Comparison of ENCODE assay signal across 28 mouse cellular contexts in genomic region chr12:14063276-14063675, GRCm38 (mm10).
"Had no signal": no experiment of that assay in that cellular context is flagged by ENCODE, and none has a peak within 500 bp of the region (broad histone marks: within the 10 kb centered on the region; RNA-seq: fewer than 3 reads in every experiment).

No protein-coding gene starts in this region.

- H3K27me3 ChIP-seq: limb, embryonic 12.5 days; limb, embryonic 13.5 days; limb, embryonic 15.5 days; liver, embryonic 12.5 days; liver, embryonic 13.5 days; liver, embryonic 15.5 days; lung, embryonic 15.5 days; megakaryocyte, embryonic 14.5 days; midbrain, embryonic 12.5 days; midbrain, embryonic 13.5 days; midbrain, embryonic 15.5 days; neural tube, embryonic 12.5 days had no signal

- H3K4me1 ChIP-seq: limb, embryonic 10.5 days; limb, embryonic 12.5 days; limb, embryonic 13.5 days; limb, embryonic 15.5 days; liver, embryonic 12.5 days; liver, embryonic 13.5 days; liver, embryonic 15.5 days; megakaryocyte, embryonic 14.5 days; midbrain, embryonic 10.5 days; midbrain, embryonic 12.5 days; midbrain, embryonic 13.5 days; midbrain, embryonic 15.5 days; neural tube, embryonic 12.5 days had no signal

- H3K27ac ChIP-seq: limb, embryonic 10.5 days; limb, embryonic 12.5 days; limb, embryonic 13.5 days; limb, embryonic 15.5 days; liver, embryonic 12.5 days; liver, embryonic 13.5 days; liver, embryonic 14.5 days; liver, embryonic 15.5 days; lung, embryonic 15.5 days; macrophage; midbrain, embryonic 10.5 days; midbrain, embryonic 12.5 days; midbrain, embryonic 13.5 days; midbrain, embryonic 15.5 days; neural tube, embryonic 12.5 days had no signal

- DNase-seq: left cerebral cortex, postnatal 4 days; liver; liver, embryonic 13.5 days; liver, postnatal 0 days; lung, adult 18-20 months; lung, adult 2 months; lung, embryonic 14.5 days; lung, postnatal 10 days; lung, postnatal 14 days; lung, postnatal 36 days; lung, postnatal 4 days; midbrain, embryonic 14.5 days had no signal

- H3K9me3 ChIP-seq: limb, embryonic 10.5 days; limb, embryonic 12.5 days; limb, embryonic 13.5 days; limb, embryonic 15.5 days; liver, embryonic 12.5 days; liver, embryonic 13.5 days; liver, embryonic 15.5 days; lung, embryonic 15.5 days; megakaryocyte, embryonic 14.5 days; midbrain, embryonic 10.5 days; midbrain, embryonic 12.5 days; midbrain, embryonic 13.5 days; midbrain, embryonic 15.5 days; neural tube, embryonic 12.5 days had no signal

- H3K9ac ChIP-seq: limb, embryonic 12.5 days; limb, embryonic 13.5 days; limb, embryonic 15.5 days; liver, embryonic 12.5 days; liver, embryonic 13.5 days; liver, embryonic 14.5 days; liver, embryonic 15.5 days; liver, postnatal 0 days; lung, embryonic 14.5 days; lung, embryonic 15.5 days; midbrain, embryonic 12.5 days; midbrain, embryonic 13.5 days; midbrain, embryonic 15.5 days; neural tube, embryonic 12.5 days had no signal

- H3K4me3 ChIP-seq: limb, embryonic 10.5 days; limb, embryonic 12.5 days; limb, embryonic 13.5 days; limb, embryonic 15.5 days; liver, embryonic 12.5 days; liver, embryonic 13.5 days; liver, embryonic 15.5 days; lung, embryonic 15.5 days; megakaryocyte, embryonic 14.5 days; midbrain, embryonic 10.5 days; midbrain, embryonic 12.5 days; midbrain, embryonic 13.5 days; midbrain, embryonic 15.5 days; myocyte; neural tube, embryonic 12.5 days had no signal

- H3K36me3 ChIP-seq: limb, embryonic 10.5 days; limb, embryonic 12.5 days; limb, embryonic 13.5 days; limb, embryonic 15.5 days; liver, embryonic 12.5 days; liver, embryonic 13.5 days; liver, embryonic 15.5 days; lung, embryonic 15.5 days; midbrain, embryonic 10.5 days; midbrain, embryonic 12.5 days; midbrain, embryonic 13.5 days; midbrain, embryonic 15.5 days; neural tube, embryonic 12.5 days had no signal
